Mouse (Mus musculus) thymus, adult 2 months (tissue): ENCODE data around the gene Brms1. TPM values are rescaled to one million over a fixed set of nuclear protein-coding genes. Genes with fewer than 3 reads are reported as not detected.

ENCODE experiments used
- DNase-seq: peaks from one replicate; pipeline ENCODE4 v3.0.0; 2021
- H3K27ac ChIP-seq: fragments of 200-500 bp; 2 replicates; pipeline ENCODE4 v1.5.1; 2012; ENCODE audit warnings: low read length, control low read depth; ENCODE audit not compliant: control insufficient read depth, insufficient read depth
- H3K27me3 ChIP-seq: fragments of 200-500 bp; 2 replicates; pipeline ENCODE4 v1.6.1; 2012; ENCODE audit warnings: mild to moderate bottlenecking, low read length, moderate library complexity, mixed read lengths; ENCODE audit not compliant: control insufficient read depth, insufficient read depth
- H3K36me3 ChIP-seq: fragments of 200-500 bp; 2 replicates; pipeline ENCODE4 v1.6.1; 2012; ENCODE audit warnings: mild to moderate bottlenecking, low read length, moderate library complexity; ENCODE audit not compliant: control insufficient read depth, insufficient read depth
- H3K4me1 ChIP-seq: fragments of 200-500 bp; replicated peaks from 2 replicates; pipeline ENCODE4 v1.6.1; 2012; ENCODE audit warnings: low read length; ENCODE audit not compliant: control insufficient read depth, insufficient read depth
- H3K4me3 ChIP-seq: fragments of 200-500 bp; 2 replicates; pipeline ENCODE4 v1.5.1; 2012; ENCODE audit warnings: mild to moderate bottlenecking, low read length, control low read depth, moderate library complexity; ENCODE audit not compliant: control insufficient read depth, insufficient read depth
- CTCF ChIP-seq: fragments of 200-500 bp; IDR thresholded peaks from 2 replicates; pipeline ENCODE4 v1.5.1; 2012; ENCODE audit warnings: mild to moderate bottlenecking, control low read depth, low read length, moderate library complexity, borderline replicate concordance; ENCODE audit not compliant: control insufficient read depth, poor library complexity, insufficient read depth; ENCODE audit errors: extremely low read depth
- POLR2A ChIP-seq: fragments of 200-500 bp; IDR thresholded peaks from 2 replicates; pipeline ENCODE4 v1.6.1; 2012; ENCODE audit warnings: mild to moderate bottlenecking, low read length, control low read depth, moderate library complexity; ENCODE audit not compliant: control insufficient read depth, poor library complexity, insufficient read depth; ENCODE audit errors: extremely low read depth
- WGBS: fragments of 180-500 bp; shearing (Covaris S2); methylation state at CpG from one replicate; pipeline ENCODE4 v1.1.7; 2018; 5-methylcytosine and 5-hydroxymethylcytosine counted together
- polyA plus RNA-seq: library from polyadenylated mRNA; depleted of rRNA; stranded (reverse); fragments of >200 nt; gene quantifications from 2 replicates; pipeline ENCODE4 v1.2.3, GENCODE M21; 2012

The Brms1 gene
- polyA plus RNA-seq, 1 experiment = 61.4 TPM

- TF ChIP-seq CTCF (no peak), POLR2A (no peak)
- peaks cover 9% of the 10 kb centered on the region; the same call in 1 of the 2 replicates for H3K27me3 ChIP-seq
- no peak overlapping the region for H3K4me3 ChIP-seq
- H3K4me1 ChIP-seq = peaks cover 23% of the 10 kb centered on the region
- H3K27ac ChIP-seq = no peak overlapping the region
- no peak for DNase-seq
- WGBS = 91% methylated on average over 4 of the region's 4 CpGs
- H3K36me3 ChIP-seq = no peaks in the 10 kb centered on the region
Observed at GRCm38 (mm10) chr19:5089324-5089723, 48.2 kb downstream of the Brms1 start.

GRCm38 (mm10) chr19:5092083-5092482, 50.9 kb downstream of the Brms1 start:
- WGBS = 97% methylated on average over 10 of the region's 10 CpGs
- H3K27ac ChIP-seq = no peak overlapping the region
- H3K27me3 ChIP-seq = no peaks in the 10 kb centered on the region; the same call in 1 of the 2 replicates
- no peak for TF ChIP-seq CTCF
- TF ChIP-seq POLR2A = no peak
- H3K4me3 ChIP-seq = no peak overlapping the region
- no peaks in the 10 kb centered on the region for H3K36me3 ChIP-seq
- DNase-seq = no peak
- H3K4me1 ChIP-seq = peaks cover 15% of the 10 kb centered on the region

- H3K4me3 ChIP-seq = no peak overlapping the region
- no peak for DNase-seq
- peaks cover 13% of the 10 kb centered on the region for H3K4me1 ChIP-seq
- TF ChIP-seq CTCF (no peak), POLR2A (no peak)
- H3K27me3 ChIP-seq = no peaks in the 10 kb centered on the region; the same call in 1 of the 2 replicates
- no peaks in the 10 kb centered on the region for H3K36me3 ChIP-seq
- 81% methylated on average over 12 of the region's 12 CpGs for WGBS
- H3K27ac ChIP-seq = no peak overlapping the region
Observed at GRCm38 (mm10) chr19:5093481-5094242, 52.5 kb downstream of the Brms1 start.

- Histone ChIP-seq H3K27me3 (no peaks in the 10 kb centered on the region; the same call in 1 of the 2 replicates), H3K27ac (no peak overlapping the region), H3K36me3 (no peaks in the 10 kb centered on the region), H3K4me3 (no peak overlapping the region), H3K4me1 (peaks cover 12% of the 10 kb centered on the region)
- peak; percentile 92 for TF ChIP-seq CTCF
- no peak for TF ChIP-seq POLR2A
- 2% methylated on average over 21 of the region's 21 CpGs for WGBS
- peak; percentile 89 for DNase-seq
Observed at GRCm38 (mm10) chr19:5094243-5094632, 53.1 kb downstream of the Brms1 start.

- Histone ChIP-seq H3K4me1 (peaks cover 10% of the 10 kb centered on the region), H3K27me3 (no peaks in the 10 kb centered on the region; the same call in 1 of the 2 replicates), H3K36me3 (peaks cover 2% of the 10 kb centered on the region; the same call in 1 of the 2 replicates), H3K27ac (no peak overlapping the region), H3K4me3 (no peak overlapping the region)
- TF ChIP-seq POLR2A (no peak), CTCF (no peak)
- 45% methylated on average over 11 of the region's 11 CpGs for WGBS
- no peak for DNase-seq
Observed at GRCm38 (mm10) chr19:5094746-5095417, 53.7 kb downstream of the Brms1 start.

- no peaks in the 10 kb centered on the region; the same call in 1 of the 2 replicates for H3K27me3 ChIP-seq
- H3K4me3 ChIP-seq = no peak overlapping the region
- peaks cover 10% of the 10 kb centered on the region for H3K4me1 ChIP-seq
- DNase-seq = no peak
- WGBS = 11% methylated on average over 9 of the region's 9 CpGs
- H3K27ac ChIP-seq = no peak overlapping the region
- H3K36me3 ChIP-seq = peaks cover 13% of the 10 kb centered on the region; the same call in 1 of the 2 replicates
- TF ChIP-seq POLR2A (no peak), CTCF (no peak)
Observed at GRCm38 (mm10) chr19:5095887-5096474, 54.8 kb downstream of the Brms1 start.
